Mouse (Mus musculus): ENCODE measurements at regions not wholly inside any gene's neighbourhood (a gene's known extent, or its start where the extent isn't known, plus 50 kb on each side); places are given as distances from the start of the nearest gene placed in this dataset.

DNA sequence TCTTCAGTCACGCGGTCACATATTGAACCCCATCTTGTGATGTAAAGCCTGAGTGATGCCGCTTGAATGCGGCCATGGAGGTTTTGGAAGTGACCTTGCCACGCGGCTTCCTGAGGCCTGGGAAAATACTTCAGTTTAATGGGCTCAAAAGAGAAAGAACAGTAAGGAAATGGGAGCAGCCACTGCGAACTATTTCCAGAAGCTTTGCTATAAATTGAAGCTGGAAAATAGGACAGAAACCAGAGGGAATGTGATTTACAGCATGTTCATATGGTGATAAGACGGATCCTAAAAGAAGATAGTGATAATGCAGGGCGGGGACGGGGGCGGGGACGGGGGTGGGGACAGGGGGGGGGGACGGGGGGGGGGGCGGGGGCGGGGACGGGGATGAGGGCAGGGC, 52.7 kb upstream of the Trpc4 start:
- peak in 1 of 2 experiments; percentile 5 for DNase-seq (ENCODE audit: low spot score in 2 of 2)

DNA sequence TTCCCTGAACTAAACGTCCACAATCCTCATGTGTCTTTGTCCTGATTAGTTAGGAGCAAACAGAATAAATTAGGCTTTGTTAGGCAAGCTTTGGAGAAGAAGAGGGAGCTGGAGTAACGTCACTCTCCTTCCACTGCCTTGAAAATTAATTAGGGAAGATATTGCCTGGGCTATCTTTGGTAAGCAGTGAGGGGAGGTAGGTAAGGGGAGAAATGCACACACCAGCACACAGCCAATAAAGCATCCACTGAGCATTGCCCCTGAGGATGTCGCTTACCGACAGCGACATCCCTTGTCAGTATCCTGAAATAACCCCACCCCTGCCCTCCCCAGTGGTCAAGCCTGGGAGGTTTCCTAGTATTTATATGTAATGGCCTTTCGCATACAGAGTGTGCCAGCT, 72.2 kb upstream of the Trpc4 start:
- no peak for DNase-seq (ENCODE audit: low spot score in 2 of 2)

DNA sequence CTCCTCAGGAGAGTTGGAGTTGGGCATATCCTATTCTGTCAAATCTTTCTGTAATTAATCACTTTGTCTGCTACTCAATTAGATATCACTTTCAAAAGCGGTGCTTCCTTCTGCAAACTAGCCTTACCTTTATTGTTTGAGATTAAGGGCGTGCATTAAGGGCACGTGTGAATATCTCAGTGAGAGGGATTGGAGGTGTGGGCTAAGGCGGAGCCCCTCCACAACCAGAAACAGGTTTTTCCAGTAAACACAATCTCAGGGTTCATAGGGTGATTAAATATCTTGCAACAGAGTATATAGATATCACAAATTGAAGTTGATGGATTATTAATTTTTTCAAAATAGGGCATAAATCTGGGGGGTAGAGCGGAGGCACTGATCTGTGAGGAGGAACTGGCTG, 79.4 kb upstream of the Trpc4 start:
- DNase-seq (ENCODE audit: low spot score in 2 of 2): no peak

DNA sequence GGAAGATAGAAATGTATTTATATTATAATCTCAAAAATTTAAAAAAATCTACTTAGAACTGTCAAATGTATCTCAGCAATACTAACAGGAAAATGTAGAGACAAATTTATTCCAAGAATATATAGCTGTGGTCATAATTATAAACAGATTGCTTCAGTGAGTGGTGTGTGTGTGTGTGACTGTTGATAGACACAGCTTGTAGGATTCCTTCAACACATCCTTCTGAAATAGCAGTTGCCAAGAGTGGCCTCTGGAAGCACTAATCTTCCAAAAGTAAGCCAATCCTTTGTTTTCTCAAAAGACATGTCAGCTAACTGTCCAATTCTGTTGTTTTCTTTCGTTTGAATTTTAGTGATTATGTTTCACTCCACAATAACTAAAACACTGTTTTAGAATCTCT, 95.2 kb upstream of the Trpc4 start:
- no peak for DNase-seq (ENCODE audit: low spot score in 2 of 2)

DNA sequence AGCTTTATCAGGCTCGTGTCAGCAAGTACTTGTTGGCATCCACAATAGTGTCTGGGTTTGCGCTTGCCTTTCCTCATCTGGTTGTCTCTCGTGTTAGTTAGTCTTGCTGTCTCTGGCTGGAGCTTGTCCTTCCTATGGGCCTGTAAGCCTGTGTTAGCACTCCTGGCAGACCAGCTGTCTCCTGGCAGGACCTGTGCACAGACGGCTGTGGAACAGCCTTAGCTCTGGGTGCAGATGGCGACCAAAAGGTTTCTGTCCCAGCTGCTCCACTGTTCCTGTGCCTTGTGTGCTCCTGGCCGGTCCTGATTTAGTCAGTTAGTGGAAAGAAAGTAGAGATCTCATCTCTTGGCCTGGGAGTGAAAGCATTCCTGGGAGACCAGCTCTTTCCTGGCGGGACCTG, 101.5 kb upstream of the Trpc4 start:
- no peak for DNase-seq (ENCODE audit: low spot score in 2 of 2)

DNA sequence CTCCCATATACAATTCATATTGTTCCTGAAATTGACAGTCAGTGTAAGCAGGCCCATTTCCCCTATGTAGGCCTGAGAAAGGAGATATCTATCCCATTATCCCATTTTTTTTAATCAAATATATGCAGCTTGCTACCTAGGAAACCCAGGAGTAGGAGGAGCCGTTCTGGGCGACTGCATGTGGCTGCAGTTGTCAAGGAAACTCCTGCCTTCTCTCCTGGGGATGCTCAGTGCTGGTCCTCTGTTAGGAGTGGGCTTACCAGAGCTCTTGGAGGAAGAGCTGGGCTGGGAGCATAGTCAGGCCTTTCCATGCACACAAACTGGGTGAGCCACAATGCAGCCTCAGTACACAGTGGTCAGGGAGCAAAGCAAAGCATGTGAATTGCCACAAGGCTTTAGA, 106.5 kb upstream of the Trpc4 start:
- peak; percentile 24 to 33 for DNase-seq (ENCODE audit: low spot score in 2 of 2)

DNA sequence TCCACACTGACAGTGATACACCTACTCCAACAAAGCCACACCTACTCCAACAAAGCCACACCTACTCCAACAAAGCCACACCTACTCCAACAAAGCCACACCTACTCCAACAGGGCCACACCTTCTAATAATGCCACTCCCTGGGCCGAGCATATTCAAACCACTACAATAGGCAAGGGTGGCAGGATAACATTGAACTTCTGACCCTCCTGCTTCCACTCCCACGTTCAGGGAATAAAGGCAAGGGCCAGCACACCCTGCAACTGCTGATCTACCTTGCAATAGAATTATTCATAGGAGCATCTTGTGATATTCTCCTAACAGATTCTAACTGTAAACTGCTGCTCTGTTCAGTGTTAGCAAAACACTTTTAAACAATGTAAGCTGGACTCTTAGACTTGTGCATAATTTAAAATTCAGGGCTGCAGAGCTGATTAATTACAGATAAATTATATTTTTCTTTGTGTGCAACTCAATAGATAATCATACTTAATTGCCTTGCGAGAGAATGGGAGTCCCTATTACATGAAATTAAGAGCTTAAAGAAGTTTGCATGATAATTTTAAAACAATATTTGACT, 107.7 kb upstream of the Trpc4 start:
- DNase-seq (ENCODE audit: low spot score in 2 of 2): no peak

DNA sequence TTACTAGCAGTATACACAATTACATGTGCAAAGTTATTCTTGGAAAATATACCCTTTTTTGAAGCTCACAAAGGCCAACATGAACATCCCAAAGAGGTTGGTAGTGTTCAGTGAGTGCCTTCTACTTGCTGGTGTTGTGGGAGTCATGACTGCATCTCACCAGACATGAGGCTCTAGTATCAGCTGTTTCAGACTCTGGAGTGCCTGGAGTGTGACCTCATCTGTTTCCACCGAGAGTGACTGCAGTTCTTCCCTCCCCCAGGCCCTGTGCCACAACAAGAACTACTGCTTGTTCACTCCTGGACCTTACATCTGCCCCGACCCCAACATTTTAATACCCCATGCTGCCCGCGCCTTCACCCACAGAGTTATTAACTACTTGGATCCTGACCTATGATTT, 128.5 kb upstream of the Trpc4 start:
- no peak for DNase-seq (ENCODE audit: low spot score in 2 of 2)

DNA sequence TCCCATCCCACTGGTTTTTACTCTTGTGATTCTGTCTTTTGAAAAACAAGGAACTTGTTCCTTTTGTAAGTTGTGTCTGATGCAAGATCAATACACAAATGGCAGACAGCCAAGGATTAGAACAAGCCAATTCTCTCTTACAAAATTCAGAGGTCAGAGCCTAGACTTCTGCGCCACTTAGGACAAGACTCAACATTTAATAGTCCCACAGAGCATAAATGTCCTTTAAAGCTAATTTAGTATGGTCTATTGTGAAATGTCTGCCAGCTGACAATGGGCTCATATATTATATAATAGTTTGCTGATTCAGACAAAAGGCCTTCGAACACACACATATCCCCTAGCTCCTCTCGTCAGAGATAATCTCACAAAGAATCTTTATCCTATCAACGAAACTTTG, 135.6 kb upstream of the Trpc4 start:
- no peak for DNase-seq (ENCODE audit: low spot score in 2 of 2)

DNA sequence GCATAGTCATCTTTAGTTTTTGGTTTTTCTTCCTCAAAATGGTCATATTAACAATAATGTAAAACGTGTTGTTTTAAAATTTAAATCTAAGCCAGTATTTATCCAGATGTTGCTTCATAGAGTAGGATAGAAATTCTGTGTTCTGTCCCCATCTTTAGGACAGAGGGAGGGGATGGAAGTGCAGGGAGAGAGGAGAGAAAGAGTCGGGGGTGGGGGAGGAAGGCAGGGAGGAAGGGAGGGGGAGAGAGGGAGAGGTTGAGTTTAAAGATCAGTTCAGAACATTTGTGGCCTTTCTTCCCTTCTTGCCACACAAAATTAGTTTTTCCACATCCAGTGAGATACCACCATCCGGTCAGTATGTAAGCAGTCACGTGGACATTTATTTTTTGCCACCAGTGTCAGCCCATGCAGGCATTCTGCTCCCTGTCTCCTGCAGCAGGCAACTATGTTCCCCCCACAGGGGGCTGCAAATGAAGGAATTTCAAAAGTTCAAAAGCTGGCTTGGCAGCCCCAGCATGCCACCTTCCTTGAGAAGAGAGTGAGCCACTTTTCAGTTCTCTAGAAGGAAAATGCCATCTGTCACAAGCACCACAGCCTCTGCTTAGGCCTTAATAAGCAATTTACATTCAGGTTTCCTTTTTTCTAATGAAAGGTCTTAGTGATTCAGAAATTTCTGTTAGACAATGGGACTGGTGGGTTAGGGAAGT, 137.7 kb upstream of the Trpc4 start:
- no peak for DNase-seq (ENCODE audit: low spot score in 2 of 2)

DNA sequence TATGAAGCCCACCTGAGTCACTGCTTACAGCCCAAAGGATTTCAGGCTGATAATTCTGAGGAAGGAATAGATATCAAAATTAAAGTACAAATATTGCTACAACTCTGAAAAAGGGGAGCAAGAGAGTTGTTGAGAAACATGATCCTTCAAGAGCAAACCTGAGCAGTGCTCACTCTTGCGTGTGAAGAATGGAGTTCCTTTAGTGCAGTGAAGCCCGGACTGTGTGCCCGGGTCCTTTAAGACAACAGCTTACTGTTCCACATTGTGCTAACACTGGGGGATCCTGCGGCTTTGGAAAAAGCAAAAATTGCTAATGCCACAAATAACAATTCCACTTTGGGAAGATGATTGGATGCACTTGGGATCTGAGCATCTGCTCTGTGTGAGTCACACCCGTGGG, 139.0 kb upstream of the Trpc4 start:
- no peak for DNase-seq (ENCODE audit: low spot score in 2 of 2)

DNA sequence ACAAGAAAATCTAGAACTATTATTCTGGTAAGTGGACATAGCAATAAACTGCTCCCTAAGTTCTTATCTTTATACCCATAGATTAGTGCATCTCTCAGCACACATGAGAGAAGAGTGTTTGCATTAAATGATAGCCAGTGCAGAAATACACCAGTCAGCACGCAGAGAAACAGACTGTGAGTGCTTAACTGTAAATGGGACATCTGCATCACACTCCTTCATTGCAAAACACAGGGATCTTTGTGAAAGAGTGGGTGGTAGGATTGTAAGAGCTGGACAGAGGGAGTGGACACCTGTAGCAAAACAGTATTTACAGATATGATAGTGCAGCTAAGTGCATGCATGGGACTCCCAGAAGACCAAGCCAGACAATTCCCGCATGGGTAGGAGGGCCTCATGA, 144.8 kb upstream of the Trpc4 start:
- DNase-seq (ENCODE audit: low spot score in 2 of 2): no peak

DNA sequence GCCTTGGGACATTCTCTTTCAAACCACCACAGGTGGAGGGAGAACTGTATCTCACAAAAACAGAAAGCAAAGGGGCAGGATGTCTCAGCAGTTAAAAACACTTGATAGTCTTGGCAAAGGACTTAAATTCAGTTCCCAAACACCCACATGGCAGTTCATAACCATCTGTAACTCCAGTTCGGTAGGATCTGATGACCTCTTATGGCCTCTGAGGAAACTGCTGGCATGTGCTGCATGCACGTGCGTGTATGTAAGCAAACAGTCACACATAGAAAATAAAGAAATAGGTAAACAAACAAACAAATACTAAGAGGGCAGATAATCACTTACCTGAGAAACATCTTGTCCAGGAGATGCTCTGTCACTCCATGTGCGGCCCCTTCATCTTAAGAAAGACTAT, 129.4 kb upstream of the Ufm1 start:
- no peak for DNase-seq (ENCODE audit: low spot score in 2 of 2)

DNA sequence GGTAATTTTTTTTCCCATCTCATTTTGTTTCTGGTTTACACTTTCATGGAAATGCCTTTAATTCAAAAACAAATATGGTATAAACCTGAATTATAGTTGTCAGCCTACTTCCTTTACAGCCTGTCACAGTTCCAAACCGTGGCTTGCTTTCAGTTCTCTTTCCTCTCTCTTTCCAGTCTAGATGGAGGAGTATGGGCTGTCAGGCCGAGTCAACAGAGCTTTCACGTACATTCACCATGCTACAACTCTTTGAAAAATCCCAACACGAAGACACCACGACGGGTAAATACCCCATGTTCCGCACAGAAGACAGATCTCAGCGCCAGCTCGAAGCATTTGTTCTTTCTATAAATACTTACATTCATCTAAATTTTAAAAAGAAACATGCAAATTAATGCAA, 125.2 kb upstream of the Ufm1 start:
- DNase-seq (ENCODE audit: low spot score in 2 of 2): peak; percentile 19 to 35

DNA sequence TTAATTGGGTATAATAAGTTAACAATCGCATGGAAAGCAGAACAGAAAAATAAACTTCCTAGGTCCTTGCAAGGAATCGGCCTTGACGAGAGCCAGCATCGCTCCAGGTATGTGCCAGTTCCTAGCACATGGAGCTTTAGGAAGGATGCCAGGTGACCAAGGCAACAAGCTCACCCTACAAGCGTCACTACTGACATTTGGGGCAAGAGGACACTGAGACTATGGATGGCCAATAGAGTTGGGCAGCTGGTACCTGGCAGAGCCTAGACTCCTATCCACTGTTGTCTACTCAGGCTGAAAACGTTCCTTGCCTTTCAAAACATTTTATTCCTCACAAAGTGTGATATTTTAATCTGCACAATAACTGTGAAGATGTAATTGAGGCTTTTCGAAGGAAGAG, 124.6 kb upstream of the Ufm1 start:
- no peak for DNase-seq (ENCODE audit: low spot score in 2 of 2)

DNA sequence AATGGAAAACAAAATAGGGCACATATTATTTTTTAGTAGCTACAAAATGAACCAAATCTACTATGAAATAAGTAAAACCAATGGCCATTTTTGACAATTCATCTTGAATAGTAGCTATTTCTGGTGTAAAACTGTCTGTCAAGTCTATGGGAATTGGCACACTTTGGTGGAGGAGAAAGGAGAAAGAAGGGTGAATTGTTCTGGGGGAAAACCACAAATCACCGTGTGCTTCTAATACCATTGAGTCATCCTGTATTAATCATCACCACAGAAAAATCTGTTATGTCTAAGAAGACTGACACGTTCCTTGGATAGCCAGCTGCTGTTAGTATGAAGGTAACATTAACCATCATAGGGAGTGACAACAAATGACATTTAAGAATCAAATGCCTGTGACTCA, 123.7 kb upstream of the Ufm1 start:
- DNase-seq (ENCODE audit: low spot score in 2 of 2): no peak

DNA sequence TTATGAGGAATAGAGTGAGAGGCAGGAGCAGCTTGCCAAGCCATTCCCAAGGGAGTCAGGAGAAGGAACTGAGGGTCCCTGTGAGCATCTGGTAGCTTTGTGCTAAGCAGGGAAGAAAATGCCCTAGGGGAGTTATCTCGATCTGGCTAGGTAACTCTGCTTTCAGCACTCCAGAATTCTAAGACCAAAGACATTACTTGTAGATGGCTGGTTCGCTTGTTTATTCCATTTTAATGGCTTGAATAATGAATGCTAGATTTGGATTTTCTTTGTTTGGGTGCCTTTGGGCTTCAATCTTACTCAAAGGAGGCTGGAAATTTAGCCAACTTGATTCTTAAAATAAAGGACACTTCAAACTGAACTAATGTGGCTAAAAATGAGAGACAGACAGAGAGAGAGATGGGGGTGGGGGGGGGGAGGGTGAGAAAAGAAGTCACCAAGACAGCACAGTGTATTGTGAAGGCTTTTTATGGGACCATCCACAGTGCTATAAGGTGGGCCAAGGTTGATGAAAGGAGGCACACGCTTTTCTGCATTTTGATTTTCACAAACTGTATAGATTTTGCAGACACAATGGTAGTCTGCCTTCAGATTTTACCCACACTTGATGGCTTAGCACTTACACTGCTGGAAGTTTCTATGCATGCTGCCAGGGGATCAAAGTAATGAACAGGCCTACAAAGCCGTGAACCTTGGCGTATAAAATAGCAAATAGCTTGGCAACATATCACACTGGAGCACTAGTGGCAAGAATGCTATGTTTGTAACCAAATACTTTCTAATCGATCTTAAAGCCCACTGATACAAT, 121.3 kb upstream of the Ufm1 start:
- no peak for DNase-seq (ENCODE audit: low spot score in 2 of 2)

DNA sequence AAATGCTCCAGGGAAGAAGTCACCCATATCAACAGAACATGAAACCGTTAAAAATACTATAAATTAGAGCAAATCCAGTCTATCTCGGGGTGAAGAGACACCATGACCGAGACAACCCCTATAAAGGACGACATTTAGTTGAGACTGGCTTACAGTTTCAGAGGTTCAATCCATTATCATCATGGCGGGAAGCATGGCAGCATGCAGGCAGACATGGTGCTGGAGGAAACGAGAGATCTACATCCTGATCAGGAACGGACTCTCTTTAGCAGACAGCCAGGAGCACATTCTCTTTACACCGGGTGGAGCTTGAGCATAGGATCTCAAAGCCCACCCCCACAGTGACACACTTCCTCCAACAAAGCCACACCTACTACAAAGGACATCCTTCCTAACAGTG, 118.7 kb upstream of the Ufm1 start:
- DNase-seq (ENCODE audit: low spot score in 2 of 2): no peak

DNA sequence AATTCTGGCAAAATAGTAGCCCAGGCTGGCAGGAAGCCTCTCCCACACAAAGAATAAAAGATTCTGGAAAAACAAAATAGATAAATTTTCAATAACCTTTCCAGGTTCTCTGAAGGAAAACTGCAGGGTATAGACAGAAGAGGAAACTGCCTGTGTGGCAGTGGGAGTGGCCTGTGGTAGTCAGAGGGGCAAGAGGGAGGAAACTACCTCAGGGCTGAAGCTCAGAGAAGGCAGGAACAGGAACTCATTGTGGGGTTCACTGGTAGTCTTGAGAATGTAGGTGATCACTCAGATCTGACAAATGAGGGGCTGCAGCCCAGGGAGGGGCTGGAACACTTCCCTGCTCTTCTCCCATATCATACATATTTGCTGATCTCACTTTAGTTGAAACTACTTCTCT, 118.0 kb upstream of the Ufm1 start:
- no peak for DNase-seq (ENCODE audit: low spot score in 2 of 2)

DNA sequence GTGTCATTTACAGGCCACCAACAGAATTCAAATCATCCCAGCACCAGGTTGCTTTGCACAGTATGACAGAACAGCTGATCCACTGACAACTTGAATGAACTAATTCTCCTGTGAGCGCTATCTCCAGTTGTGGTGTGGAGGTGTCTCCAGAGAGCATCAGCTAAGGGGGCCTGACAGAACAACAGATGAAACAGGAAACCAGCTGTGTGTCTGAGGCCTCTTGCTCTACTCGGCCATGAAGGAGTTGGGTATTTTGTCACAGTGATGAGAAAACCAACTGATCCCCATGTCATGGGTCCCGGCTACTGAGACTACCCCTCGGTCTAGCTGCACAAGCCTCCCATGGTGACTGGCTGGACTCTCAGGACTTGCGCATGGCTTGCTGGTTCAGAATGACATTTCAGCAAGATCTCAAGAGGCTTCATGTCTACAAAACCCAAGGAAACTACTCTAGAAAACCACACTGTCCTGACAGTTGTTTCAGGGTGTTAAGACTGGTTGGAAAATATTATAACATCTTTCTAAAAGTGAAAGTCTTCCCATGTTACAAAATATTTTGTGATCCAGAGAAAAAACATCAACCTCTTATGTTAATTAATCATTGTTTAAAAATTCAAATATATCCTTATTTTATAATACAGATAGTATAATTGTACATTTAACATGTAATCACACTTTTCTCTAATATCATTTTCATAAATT, 113.9 kb upstream of the Ufm1 start:
- no peak for DNase-seq (ENCODE audit: low spot score in 2 of 2)

DNA sequence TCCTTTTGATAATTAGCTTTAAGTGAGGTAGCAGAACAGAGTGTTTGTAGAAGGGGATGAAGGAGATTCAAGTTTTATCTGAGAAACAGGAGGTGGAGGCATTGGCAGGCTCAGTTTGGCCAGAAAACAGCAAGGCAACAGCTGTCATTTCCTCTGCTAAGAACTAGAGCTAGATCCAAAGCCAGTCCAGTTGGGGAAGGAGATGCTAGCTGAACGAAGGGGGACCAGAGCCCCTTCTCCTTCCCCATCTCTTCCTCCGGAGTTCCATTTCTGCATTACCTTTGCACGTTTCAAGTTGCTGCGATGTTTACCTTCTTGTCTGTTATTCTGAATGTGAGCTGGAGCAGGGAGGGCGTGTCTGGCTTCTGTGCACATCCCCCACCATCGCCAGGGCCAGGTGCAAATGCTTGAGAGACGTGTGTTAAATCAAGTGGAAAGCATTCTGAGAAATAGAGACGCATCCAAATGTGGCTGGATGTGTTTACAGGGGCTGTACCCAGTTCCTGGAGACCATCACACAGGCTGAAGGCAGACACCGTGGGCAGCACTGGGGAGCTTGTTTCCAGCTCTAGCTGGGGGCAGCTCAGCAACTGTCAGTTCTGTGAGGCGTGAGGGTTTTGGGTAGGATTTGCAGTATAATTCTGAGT, 111.4 kb upstream of the Ufm1 start:
- peak; percentile 30 to 31 for DNase-seq (ENCODE audit: low spot score in 2 of 2)

DNA sequence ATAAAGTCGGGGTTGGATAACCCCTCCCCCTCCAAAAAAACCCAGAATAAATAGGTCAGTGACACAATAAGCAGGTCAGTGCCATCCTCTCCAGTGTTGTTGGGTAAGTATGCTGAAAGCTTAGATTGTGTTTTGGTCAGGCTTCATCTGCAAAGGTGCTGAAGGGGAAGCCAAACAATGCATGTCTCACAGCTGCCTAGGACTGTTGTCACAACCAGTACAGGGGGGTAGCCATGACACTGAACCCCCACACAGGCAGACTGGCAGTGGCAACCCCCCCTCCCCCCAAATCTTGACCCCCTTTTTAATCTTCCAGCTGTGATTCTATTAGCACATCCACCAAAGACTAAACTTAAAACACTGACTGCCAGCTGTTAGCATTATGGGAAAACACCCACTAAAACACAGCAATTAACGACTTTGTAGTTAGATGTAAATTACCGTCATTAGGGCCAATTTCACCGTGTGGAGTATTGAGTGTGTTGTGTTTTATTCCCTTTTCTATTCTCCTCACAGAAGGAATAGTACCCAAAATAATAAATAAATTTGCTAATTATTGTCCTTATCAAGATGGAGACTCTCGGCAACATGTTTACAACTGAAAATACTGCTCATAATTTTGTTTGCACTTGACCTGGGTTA, 105.5 kb upstream of the Ufm1 start:
- DNase-seq (ENCODE audit: low spot score in 2 of 2): no peak
